Mouse (Mus musculus) gastrocnemius, postnatal 4 days (tissue): ENCODE data around the gene Atr. TPM values are rescaled to one million over a fixed set of nuclear protein-coding genes. Genes with fewer than 3 reads are reported as not detected.

Experiments
- DNase-seq, 2 experiments: peaks; one replicate each; pipeline ENCODE4 v3.0.0; 2021 to 2022; ENCODE audit warnings: low spot score in 2 of 2, mixed read lengths in 2 of 2
- long read RNA-seq, 2 experiments: library from polyadenylated mRNA; stranded (forward); transcript quantifications; one replicate each; pipeline ENCODE4 v2.0.0; 2021
- total RNA-seq, 2 experiments: library from RNA; stranded (reverse); gene quantifications; 2 replicates each; pipeline ENCODE4 v1.2.3; 2021

The Atr gene
- 10 to 100 TPM; 10.9 to 13.4 TPM for total RNA-seq
- long read RNA-seq, experiment 1, partial matches to known transcripts = 2 of 2 reads
- long read RNA-seq, experiment 1, other reads (novel, unspliced or antisense) = 0 of 2 reads
- long read RNA-seq, experiment 2, partial matches to known transcripts = 0 of 2 reads
- long read RNA-seq, experiment 2, other reads (novel, unspliced or antisense) = 2 of 2 reads

DNA sequence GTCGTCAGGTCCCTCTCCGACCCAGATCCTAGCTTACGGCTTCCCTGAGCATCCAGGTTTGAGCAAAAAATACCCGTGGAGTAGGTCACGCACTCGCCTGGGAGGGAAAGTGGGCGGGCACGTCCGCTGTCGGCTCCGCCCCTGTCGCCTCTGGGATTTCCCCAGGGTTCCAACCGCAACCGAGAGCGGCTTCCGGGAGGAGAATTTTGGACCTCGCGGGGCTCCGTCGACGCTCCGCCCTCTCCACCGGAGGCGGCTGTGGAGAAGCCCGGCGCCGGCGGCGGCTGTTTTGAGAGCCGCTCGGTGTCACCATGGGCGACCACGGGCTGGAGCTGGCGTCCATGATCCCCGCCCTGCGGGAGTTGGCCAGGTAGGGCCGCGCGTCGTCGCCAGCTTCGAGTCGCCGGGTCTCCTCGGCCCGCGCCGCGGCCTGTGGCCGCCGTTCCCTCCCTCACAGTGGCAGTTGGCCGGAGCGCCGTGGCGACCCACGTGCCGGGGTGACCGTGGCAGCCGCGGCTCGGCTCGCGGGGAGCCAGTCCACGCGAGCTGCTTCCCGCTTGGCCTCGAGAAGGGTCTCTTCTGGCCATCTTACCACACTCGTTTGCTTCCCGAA is at the start of gene Atr:
Gene Atr, plus strand, starts transcription at position 184 of the 613 bp plus-strand sequence.
- DNase-seq = peak; percentile 89 to 95

DNA sequence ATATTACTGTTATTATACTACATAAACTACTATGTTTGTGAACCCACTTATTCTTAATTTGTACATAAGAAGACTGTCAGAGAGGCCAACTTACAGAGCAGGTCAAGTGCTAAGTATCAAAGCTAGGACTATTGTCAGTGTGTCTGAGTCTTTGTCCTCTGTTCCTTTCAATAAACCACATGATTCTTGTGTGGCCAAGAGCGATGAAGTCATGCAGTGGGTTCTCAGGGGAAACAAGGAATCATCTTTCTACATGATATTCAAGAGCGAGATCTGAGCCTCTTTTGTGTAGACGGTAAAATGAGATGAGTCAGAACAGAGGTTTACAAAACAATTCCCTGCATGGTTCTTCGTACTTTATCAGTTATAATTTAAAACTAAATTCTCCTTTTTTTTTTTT is 47.8 kb upstream of the Atr start:
- no peak for DNase-seq

- DNase-seq = no peak
These were observed 45.6 kb upstream of the Atr start for GRCm38 (mm10) chr9:95811817-95812216.

- no peak for DNase-seq
These were observed 43.5 kb upstream of the Atr start for GRCm38 (mm10) chr9:95813721-95814531.

DNA sequence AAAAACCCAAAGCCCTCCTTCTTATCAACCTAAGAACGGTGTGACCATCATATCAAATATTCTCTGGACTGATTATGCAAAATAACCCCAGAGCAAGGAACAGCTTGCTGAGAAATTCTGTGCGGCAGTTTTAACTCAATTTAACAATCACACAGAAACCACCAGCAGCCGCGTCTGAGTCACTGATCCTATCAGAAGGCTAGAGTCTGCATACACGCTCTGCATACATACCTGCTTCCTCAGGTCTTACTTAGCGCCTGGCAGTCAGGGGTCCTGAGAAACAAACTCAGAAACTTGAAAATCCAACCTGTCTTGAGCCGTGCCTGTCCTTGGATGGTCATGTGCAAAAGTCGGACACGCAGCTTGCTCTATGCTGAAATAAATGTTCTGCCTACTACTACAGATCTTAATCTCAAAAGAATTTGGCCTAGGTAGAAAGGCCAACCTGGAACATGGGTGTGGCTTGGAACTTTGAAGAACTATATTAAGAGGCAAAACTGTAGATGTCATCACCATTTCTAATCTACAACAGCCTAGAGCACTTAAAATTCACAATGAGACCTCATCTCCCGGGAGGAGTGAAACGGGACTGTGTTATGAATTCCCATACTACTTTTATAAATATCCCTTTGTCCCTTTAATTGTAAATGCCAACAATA is 42.3 kb upstream of the Atr start:
- no peak for DNase-seq

DNA sequence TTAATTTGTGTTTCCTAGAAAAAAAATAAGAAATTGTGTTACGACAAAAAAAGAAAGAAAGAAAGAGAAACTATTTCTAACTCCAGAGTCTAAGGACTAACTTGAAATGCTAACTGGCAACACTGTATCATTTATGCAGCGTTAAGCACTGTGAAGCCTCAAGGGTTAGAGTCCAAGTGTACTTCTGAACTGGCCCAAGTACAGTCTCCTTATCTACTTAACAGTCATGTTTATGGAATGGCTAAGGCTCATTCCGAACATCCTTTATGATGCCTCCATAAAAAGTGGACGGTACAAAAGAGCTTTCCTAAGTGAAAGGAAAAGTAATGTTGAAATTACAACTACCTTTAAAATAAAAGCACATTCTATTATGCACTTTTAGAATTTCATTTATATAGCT is 41.7 kb upstream of the Atr start:
- no peak for DNase-seq

- no peak for DNase-seq
These were observed 34.9 kb upstream of the Atr start for GRCm38 (mm10) chr9:95822531-95822930.

- no peak for DNase-seq
These were observed 29.8 kb upstream of the Atr start for GRCm38 (mm10) chr9:95827565-95827964.

DNA sequence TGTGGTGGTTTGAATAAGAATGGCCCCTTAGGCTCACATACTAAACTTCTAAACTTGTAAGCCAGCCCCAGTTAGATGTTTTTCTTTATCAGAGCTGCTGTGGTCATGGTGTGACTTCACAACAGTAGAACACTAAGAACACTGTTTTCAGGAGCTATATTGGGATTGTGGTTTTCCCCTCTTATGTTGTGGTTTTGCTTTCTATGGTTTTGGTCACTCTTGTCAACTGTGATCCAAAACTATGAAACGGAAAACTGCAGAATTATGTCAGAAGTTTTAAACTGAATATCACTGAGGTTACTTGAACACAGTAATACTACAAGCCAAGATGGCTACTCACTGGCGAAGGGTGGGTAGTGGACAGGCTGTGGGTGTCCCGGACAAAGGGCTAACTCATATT is 24.6 kb upstream of the Atr start:
- DNase-seq = no peak

- DNase-seq = no peak
These were observed 22.6 kb upstream of the Atr start for GRCm38 (mm10) chr9:95834799-95835198.

DNA sequence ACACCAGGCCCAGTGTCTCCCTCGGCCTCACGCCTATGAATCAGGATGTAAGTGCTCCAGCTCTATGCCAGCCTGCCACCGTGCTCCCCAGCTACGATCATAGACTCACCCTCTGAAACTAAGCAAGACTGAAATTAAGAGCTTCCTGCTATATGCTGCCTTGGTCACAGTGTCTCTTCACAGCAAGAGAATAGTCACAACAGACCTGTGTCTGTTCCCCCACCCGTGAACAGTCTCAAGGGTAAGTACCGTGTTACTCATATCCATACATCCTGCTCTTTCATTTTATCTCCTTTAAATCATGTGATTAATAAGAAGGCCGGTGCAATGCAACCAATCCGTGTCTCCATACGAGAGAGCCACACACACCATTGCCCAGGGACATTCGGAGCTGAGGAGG is 21.7 kb upstream of the Atr start:
- DNase-seq = no peak

- no peak for DNase-seq
These were observed 18.0 kb upstream of the Atr start for GRCm38 (mm10) chr9:95839424-95839823.

- peak; percentile 42 to 69 for DNase-seq
These were observed 12.5 kb upstream of the Atr start, which contains the start of gene Pls1 for GRCm38 (mm10) chr9:95844825-95845460. Gene Pls1, minus strand, starts transcription at chr9:95845311.

- no peak for DNase-seq
These were observed 11.7 kb upstream of the Atr start for GRCm38 (mm10) chr9:95845711-95846110.

DNA sequence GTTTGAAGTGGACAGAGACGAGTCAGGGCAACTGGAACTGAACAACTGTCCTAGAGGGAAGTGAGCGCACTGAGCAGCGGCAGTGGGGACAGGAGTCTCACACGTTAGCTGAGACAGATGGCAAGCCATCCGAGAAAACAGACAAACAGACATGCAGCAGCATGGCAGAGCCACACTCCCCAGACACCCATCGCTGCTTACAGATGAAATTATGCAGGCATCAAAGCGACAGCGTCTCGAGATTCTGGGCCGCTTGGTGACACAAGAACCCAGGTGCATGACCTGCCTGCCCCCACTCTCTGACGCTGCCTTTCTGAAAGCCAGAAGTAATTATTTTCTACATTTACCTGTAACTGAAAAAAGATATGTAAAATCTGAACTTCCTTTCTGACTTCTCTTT is 5.7 kb upstream of the Atr start:
- no peak for DNase-seq

GRCm38 (mm10) chr9:95852896-95853295 is 4.5 kb upstream of the Atr start:
- DNase-seq = peak; percentile 33 to 71

DNA sequence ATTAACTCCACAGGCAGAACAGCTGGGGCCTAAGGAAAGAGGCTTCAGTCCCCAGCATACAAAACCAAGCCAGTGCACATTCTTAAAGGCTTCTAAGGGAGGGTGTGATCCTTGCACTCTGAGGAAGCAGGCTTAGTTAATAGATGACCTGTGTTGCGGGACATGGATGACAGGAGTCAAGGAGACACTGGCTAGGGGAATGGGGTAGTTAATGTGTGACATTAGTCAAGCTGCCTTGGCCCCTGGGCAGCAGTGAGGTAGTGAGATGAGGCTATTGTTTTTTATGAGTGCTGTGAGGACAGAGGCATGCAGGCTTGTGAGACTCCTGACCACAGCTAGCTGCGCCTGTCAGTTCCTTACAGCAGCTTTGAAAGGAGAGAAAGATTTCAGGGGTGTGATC is 2.5 kb upstream of the Atr start:
- DNase-seq = no peak

DNA sequence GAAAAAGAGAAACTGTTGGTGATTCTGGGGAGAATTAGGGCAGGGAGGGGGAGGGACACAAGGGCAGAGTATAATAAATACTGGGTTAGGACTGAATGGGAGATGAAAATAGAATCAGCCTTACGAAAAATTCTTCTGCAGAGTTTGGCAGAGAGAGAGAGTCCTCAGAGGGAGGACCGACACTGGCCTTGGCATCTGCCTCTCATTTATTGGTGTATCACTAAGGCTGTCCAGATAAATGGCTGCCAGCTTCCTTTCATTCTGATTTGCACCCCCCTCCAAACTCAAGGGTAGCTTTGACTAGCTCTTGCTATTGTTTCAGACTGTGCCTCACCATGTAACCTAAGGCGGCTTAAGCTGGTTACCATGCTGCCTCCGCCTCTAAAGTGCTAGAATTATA is 1.4 kb upstream of the Atr start:
- DNase-seq = no peak

DNA sequence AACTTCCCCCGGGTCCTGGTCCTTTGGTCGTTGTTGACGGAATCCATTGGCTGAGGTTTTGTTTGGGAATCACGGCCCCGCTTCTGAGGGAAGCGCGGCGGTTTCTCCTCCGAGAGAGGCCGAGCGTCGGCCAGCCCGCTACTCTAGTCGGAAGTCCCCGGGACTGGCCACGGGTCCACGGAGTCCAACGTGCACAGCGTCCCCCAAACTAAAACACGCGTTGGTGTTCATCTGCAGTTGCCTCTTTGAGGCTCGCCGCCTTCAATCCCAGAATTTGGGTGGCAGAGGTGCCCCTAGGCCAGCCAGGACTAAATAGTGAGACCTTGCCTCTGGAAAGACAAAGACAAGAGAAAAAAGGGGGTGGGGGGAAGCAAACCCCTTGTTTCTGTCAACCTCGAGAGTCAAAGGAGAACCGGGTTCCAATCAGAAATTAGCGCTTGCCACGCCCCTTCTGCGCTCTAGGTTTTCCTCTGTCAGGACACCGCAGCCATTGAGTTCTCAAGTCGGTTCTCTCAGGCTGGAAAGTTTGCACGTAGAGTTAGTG is 702 bp downstream of the Atr start:
- no peak for DNase-seq

DNA sequence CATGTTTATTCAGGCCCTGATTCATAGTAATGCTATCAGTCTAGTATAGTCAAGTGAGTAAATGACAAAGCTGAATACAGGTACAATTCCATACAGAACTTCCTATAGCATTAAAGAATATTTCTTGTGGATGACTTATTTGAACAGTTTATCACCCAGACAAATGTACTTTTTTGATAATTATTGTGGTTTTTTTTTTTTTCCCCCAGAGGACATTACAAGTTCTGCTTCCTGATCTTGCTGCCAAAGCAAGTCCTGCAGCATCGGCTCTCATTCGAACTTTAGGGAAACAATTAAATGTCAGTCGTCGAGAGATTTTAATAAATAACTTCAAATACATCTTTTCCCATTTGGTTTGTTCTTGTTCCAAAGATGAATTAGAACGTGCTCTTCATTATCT is 20.8 kb downstream of the Atr start:
- DNase-seq = no peak

DNA sequence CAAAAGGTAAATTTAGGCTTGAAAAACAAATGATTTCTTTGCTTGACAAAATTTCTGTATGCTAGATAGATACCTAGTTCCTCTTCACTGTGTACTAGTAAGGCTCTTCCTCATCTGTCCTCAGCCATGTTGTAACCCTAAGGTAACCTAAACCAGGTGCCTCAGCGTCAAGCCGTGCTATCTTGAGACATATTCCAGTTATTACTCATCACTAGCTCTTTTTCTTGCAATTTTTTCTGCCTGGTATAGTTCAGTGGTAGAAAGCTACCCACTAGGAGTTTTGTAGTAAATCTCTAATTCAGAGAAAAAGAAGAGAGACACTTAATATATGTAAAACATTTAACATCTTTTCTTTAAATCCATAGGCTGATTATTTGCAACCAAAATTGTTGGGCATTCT is 25.4 kb downstream of the Atr start:
- no peak for DNase-seq
